Mouse (Mus musculus): Measurements from ENCODE around the gene C87436.

C87436 gene

DNA sequence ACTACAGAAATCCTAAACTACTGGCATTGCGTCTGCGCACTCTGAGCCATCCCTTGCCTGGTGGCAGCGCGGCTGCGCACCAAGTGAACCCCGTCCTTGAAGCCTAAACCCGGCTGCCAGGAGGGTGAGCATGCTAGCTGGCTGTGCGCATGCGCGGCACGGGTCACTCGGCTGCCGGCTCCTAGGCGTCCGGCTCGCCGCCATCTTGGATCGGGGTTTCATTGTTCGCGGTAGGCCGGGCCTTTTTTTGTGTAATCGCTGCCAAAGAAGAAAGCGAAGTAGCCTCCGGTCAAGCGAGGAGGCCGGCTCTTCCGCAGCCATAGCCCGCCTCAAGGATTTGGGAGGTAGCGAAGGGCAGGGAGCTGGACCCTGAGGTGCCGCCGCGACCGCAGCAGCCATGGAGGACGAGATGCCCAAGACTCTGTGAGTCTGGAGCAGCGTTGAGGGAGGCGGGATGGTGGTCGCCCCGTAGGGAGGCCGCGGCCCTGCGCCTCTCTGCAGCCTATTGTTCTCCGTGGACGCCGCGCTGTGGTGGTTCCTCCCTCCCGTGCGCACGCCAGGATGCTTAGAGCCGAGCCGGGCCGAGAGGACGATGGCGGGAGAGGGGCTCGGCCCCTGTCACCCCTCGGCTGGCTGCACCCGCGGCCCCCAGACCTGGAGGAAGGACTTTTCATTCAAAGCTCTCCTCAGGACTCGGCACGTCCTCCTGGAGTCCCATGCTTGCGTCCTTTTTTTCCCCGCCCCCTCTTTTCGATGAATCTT, 33.9 kb upstream of the C87436 start, which contains the start of gene Tia1:
TSS of gene Tia1 (plus strand) at position 120 of the 762 bp plus-strand sequence.
- CTCF ChIA-PET, result interaction anchor here in 2 of 4 experiments (1.1 to 1.3 kb wide), 2 partner anchors 13 to 39 kb away, joined by 3 to 7 read pairs; partner anchors contain the start of gene Fam136a (in 1 of the 2)
- POLR2A ChIA-PET, result interaction anchor here (0.5 to 3.5 kb wide), 49 partner anchors 8 to 952 kb away, joined by 3 to 36 read pairs (median 4); partner anchors contain the start of genes Snrpg (in 3 of the 4), C87436 (in 2 of the 4), Fam136a (in 2 of the 4) and Pcyox1 (in 2 of the 4)

DNA sequence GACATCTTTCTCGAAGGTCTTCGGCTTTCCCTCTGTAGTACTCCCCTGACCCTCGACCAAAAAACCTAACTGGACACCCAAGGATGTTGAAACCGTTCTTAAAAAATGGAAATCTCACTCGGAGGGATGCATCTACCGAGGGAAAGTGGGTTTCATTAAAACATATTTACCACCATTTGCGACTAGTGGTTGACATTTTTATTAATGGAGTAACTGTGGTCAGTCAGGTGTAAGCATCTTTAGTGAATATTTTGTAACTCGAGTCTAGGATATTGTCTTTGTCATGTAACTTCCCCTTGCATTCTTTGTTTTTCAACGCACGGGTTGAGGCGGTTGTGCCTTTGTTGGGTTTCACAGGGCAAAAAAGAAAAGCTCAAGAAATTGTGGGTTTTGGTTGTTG, 33.2 kb upstream of the C87436 start:
- CTCF ChIA-PET, result interaction anchor here in 3 of 4 experiments (0.6 to 1.3 kb wide), 3 partner anchors 14 to 33 kb away, joined by 3 to 5 read pairs (median 3); no protein-coding TSS in a partner anchor
- POLR2A ChIA-PET, result interaction anchor here in 3 of 4 experiments (0.5 to 3.5 kb wide), 34 partner anchors 9 to 637 kb away, joined by 3 to 36 read pairs (median 4); partner anchors contain the start of genes C87436 (in 2 of the 3), Fam136a (in 2 of the 3), Pcyox1 (in 2 of the 3) and Snrpg (in 2 of the 3)

DNA sequence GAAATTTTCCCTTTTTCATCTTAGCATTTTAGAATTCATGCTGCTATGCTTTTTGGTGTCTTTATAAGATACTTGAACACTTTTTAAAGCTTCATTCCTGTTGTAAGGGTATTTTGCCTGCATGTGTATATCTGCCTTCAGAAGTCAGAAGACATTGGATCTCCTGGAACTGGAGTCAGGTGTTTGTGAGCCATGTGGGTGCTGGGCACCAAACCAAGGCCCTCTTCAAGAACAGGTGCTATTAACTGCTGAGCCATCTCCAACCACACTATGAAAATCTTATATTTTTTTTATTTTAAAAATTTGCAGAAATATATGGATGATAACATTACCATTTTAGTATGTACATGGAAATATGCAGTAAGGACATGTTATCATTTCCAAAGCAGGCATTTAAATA, 31.9 kb upstream of the C87436 start:
- CTCF ChIA-PET, result no interaction called here
- POLR2A ChIA-PET, result interaction anchor here in 2 of 4 experiments (0.7 to 3.5 kb wide), 9 partner anchors 10 to 444 kb away, joined by 3 to 36 read pairs (median 3); partner anchors contain the start of gene Snrpg (in 1 of the 2)

DNA sequence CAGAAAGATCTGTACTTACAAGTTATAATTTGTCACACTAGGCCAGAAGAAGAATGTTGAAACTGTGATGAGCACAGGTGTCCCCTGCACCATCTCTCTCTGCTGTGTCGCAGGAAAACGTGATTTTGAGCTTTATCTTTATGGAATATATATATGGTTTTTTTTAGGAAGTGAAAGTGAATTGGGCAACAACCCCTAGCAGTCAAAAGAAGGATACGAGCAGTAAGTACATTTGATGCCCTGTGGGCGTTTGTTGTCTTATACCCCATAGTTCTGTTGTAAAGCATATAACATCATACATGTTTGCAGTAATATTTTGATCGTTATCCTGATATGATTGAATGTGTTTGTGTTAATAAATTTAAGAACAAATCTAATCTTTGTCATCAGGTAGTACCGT, 19.5 kb upstream of the C87436 start:
- CTCF ChIA-PET, result interaction anchor here in 1 of 4 experiments (0.6 kb wide), 1 partner anchor 532 kb away, joined by 3 read pairs; no protein-coding TSS in a partner anchor
- POLR2A ChIA-PET, result interaction anchor here in 3 of 4 experiments (0.5 to 2.3 kb wide), 6 partner anchors 12 to 78 kb away, joined by 3 to 8 read pairs (median 3); partner anchors contain the start of genes Pcyox1 (in 1 of the 3) and Tia1 (in 1 of the 3)

DNA sequence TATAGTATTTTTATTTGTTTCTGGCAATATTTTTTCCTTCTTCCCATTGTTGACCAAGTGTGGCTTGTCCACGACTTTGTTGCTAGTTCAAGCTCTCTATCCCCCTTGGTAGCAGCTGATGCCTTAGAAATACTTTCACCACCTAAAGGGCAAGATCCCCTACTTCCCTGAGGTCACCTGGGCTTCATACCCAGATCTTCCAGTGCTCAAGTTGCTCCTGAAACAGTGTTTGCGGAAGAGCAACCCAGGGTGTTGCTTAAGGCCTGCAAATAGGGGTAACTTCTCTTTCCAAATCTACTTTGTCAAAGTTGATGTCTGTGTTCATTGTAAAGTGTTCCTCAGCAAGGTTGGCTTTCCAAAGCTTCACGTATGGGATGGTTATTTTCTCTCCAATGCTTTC, 18.9 kb upstream of the C87436 start:
- ChIA-PET POLR2A (interaction anchor here in 2 of 4 experiments (0.5 to 2.3 kb wide), 4 partner anchors 14 to 53 kb away, joined by 3 to 8 read pairs (median 4); partner anchors contain the start of gene Tia1 (in 1 of the 2)), CTCF (no interaction called here)

DNA sequence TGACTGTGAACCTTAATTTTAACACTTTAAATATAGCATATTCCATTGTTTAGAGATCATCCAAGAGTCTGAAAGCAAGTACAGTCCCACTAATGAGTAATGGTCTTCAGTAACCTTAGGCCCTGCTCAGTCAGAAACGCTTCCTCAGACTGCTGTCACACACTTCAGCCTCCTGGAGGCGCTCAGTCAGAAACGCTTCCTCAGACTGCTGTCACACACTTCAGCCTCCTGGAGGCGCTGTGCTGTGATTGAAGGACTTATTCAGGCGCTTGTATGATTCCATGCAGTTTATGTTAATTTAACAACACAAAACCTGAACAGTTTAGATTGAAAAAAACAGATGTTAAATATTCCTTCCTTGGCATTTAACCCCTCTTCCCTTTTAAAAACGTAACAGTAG, 17.7 kb upstream of the C87436 start:
- POLR2A ChIA-PET, result interaction anchor here in 1 of 4 experiments (1.2 to 1.8 kb wide), 2 partner anchors 13 to 19 kb away, joined by 3 to 5 read pairs; no protein-coding TSS in a partner anchor
- CTCF ChIA-PET, result interaction anchor here in 2 of 4 experiments (0.7 to 1.3 kb wide), 2 partner anchors 18 to 1712 kb away, joined by 4 to 5 read pairs; no protein-coding TSS in a partner anchor

DNA sequence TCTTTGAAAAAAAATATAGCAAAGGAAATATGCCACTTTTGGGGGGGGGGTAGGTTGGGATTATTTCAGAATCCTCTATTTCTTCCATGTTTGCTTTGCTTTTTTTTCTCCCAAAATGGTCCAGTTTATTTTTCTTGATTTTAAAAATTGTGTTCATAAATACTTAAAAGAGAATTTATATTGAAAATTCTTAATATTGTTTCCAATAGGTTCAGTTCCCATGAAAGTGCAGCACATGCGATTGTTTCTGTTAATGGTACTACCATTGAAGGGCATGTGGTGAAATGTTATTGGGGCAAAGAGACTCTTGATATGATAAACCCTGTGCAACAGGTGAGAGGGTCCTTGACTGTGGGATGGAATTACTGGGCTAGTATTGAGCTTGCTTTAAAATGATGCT, 11.8 kb upstream of the C87436 start, which contains the start of gene Gm44790:
TSS of gene Gm44790 (plus strand) at position 301 of the 400 bp plus-strand sequence.
- CTCF ChIA-PET, result interaction anchor here in 2 of 4 experiments (0.6 to 1.0 kb wide), 2 partner anchors 17 to 174 kb away, joined by 3 to 5 read pairs; no protein-coding TSS in a partner anchor
- POLR2A ChIA-PET, result interaction anchor here in 3 of 4 experiments (0.5 to 1.5 kb wide), 5 partner anchors 9 to 46 kb away, joined by 3 to 4 read pairs (median 3); partner anchors contain the start of gene Tia1 (in 1 of the 3)

DNA sequence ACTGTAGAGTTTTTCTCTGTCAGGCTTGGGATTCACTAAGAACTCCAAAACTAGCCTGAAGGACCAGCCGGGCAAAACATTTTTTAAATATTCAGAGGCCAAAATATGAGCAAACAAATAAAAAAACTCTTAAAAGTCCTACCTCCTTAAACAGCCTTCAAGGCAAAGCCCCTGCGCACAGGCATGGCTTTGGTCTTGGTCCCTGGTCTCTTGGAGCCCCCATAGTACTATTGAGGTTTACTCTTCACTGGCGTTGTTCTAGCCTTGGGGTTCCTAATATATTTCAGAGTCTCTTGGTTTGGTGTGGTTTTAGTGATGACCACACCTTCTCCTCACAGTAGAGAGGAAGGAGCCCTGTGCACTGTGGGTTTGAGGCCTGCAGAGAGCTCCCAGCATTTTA, 6.6 kb upstream of the C87436 start:
- ChIA-PET CTCF (no interaction called here), POLR2A (interaction anchor here in 1 of 4 experiments (0.5 to 1.0 kb wide), 3 partner anchors 27 to 138 kb away, joined by 3 read pairs; no protein-coding TSS in a partner anchor)

DNA sequence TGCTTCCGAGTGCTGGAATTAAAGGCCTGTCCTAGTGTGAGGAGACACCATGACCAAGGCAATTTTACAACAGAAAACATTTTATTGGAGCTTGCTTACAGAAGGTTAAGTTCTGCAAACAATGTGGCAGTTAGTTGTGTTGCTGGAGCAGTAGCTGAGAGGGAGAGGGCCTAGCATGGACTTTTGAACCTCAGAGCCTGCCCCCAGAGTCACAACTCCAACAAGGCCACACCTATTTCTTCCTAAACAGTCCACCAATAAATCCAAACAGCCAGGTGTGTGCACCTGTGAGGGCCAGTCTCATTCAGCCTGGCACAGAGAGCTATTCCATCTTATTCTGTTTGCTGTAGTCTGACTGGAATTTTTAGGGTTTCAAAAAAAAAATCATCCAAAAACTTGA, 4.5 kb upstream of the C87436 start:
- ChIA-PET CTCF (no interaction called here), POLR2A (interaction anchor here in 1 of 4 experiments (1.0 to 1.5 kb wide), 4 partner anchors 13 to 60 kb away, joined by 3 read pairs; no protein-coding TSS in a partner anchor)

DNA sequence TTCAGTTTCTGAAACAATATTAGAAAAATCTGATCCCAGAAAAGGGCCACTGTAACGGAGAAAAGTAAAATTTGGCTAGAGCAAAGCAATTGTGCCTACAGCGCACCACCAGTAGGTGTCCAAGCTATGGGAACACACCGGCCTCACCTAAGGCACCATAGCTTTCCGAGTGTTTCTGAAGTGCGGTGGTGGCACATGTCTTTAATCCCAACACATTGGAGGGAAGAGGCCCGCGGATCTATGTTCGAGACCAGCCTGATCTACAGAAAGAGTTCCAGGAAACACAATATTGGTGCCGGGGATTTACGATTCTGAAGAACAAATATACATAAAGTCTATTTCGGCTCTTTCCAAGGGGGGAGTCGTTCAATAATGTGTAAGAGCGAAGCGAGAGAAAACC, 463 bp upstream of the C87436 start:
- POLR2A ChIA-PET, result interaction anchor here (0.6 to 8.3 kb wide), 52 partner anchors 12 to 605 kb away, joined by 3 to 116 read pairs (median 5); partner anchors contain the start of genes Snrpg (in 2 of the 4), Fam136a (in 1 of the 4), Gfpt1 (in 1 of the 4) and Pcyox1 (in 1 of the 4)
- CTCF ChIA-PET, result interaction anchor here (0.7 to 1.7 kb wide), 12 partner anchors 12 to 428 kb away, joined by 3 to 11 read pairs (median 4); partner anchors contain the start of gene Fam136a (in 1 of the 4)

DNA sequence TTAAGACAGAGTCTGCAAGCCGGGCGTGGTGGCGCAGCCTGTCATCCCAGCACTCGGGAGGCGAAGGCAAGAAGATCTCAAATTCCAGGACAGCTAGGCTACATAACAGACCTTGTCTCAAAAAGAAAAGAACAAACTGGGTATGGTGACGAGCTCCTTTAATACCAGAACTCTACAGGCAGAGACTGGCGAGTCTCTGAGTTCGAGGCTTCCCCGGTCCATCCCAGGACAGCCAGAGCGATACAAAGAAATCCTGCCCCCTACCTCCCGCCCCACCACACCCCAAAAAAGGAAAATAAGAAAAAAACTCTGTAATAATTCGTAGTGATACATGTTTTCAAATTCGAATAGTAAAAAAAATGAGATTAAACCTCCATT, 934 bp downstream of the C87436 start:
- ChIA-PET CTCF (interaction anchor here in 3 of 4 experiments (0.6 to 1.9 kb wide), 16 partner anchors 9 to 431 kb away, joined by 3 to 11 read pairs (median 4); partner anchors contain the start of genes Fam136a (in 1 of the 3) and Snrpg (in 1 of the 3)), POLR2A (interaction anchor here (0.5 to 8.3 kb wide), 67 partner anchors 8 to 989 kb away, joined by 3 to 116 read pairs (median 5); partner anchors contain the start of genes Fam136a (in 3 of the 4), Snrpg (in 2 of the 4), Gfpt1 (in 1 of the 4) and Mxd1 (in 1 of the 4))

DNA sequence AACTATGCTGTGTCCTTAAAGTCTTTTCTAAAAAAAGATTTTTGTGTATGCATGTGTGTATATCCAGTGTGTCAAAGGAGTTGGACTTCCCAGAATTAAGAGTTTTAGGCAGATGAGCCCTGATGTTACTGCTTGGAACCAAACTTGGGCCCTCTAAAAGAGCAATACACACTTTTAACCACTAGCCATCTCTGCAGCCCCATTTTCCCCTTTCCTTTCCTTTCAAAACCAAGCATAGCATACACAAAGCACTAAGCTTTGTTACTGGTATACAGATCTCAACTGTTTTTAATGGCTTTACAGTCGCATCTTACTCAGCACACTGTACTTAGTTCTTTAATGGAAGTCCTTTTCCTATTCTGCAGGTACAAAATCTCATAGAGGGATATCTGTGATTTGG, 1.4 kb downstream of the C87436 start:
- CTCF ChIA-PET, result interaction anchor here in 2 of 4 experiments (0.7 to 1.9 kb wide), 8 partner anchors 18 to 160 kb away, joined by 3 to 11 read pairs (median 4); partner anchors contain the start of gene Snrpg (in 1 of the 2)
- POLR2A ChIA-PET, result interaction anchor here in 3 of 4 experiments (0.6 to 8.3 kb wide), 42 partner anchors 10 to 229 kb away, joined by 3 to 116 read pairs (median 5); partner anchors contain the start of genes Snrpg (in 2 of the 3), Fam136a (in 1 of the 3), Mxd1 (in 1 of the 3) and Tia1 (in 1 of the 3)

DNA sequence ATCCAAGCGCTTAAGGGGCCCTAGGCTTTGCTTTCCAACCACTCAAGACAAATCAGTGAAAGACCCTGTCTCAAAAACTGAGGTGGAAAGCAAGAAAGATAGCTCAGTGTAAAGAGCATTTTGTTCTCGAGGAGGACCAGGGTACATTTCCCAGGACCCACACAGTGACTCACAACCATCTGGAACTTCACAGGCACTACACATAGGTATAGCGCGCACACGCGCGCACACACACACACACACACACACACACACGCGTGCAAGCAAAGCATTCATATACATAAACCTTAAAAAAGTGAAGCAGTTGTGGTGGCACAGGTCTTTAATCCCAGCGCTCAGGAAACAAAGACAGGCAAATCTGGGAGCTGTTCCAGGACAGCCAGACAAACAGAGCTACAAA, 3.4 kb downstream of the C87436 start:
- ChIA-PET CTCF (interaction anchor here in 1 of 4 experiments (0.5 to 0.6 kb wide), 2 partner anchors 44 to 328 kb away, joined by 6 to 7 read pairs; no protein-coding TSS in a partner anchor), POLR2A (interaction anchor here (0.5 to 8.3 kb wide), 24 partner anchors 9 to 379 kb away, joined by 3 to 116 read pairs (median 4); partner anchors contain the start of genes Snrpg (in 2 of the 4) and Tia1 (in 1 of the 4))

DNA sequence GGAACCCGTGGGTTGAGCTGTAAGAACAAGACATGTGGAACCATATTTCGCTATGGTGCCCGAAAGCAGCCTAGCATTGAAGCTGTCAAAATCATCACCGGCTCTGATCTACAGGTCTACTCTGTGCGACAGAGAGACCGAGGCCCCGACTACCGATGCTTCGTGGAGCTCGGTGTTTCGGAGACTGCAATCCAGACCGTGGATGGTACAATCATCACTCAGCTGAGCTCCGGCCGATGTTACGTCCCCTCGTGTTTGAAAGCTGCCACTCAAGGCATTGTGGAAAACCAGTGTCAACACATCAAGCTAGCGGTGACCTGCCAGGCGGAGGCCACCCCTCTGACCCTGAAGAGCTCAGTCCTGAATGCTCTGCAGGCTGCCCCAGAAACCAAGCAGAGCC, 7.4 kb downstream of the C87436 start:
- CTCF ChIA-PET, result interaction anchor here in 2 of 4 experiments (0.7 to 1.0 kb wide), 3 partner anchors 63 to 169 kb away, joined by 3 read pairs; partner anchors contain the start of gene Fam136a (in 1 of the 2)
- POLR2A ChIA-PET, result interaction anchor here in 3 of 4 experiments (0.6 to 1.5 kb wide), 9 partner anchors 8 to 75 kb away, joined by 3 to 10 read pairs (median 4); partner anchors contain the start of gene Snrpg (in 1 of the 3)

DNA sequence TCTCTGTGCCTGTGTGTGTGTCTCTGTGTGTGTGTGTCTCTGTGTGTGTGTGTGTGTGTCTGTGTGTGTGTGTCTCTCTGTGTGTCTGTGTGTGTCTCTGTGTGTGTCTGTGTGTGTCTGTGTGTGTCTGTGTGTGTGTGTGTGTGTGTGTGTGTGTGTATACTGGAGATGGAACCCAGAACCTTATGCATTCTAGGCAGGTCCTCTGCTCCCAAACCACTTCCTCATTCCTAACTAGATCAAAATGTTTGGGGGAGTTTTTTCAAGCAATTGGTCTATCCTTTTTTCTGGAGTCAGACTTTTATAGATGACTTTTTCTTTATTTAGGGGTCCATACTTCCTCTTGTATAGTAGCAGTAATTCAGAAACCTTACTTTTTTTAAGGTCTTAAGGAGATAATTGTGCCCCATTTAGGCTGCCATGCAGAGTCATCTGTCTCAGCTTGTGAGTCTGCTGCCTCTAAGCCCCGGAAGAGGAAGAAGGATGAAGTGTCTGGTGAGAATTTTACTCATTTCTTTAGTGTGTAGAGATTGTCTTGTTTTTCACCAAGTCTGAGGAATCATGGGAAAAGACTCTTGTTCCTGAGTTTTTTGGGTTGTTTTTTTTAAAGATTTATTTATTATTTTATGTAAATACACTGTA, 8.9 kb downstream of the C87436 start:
- POLR2A ChIA-PET, result interaction anchor here (0.7 to 4.2 kb wide), 4 partner anchors 8 to 26 kb away, joined by 3 to 24 read pairs (median 3); partner anchors contain the start of gene C87436 (in 2 of the 4)

DNA sequence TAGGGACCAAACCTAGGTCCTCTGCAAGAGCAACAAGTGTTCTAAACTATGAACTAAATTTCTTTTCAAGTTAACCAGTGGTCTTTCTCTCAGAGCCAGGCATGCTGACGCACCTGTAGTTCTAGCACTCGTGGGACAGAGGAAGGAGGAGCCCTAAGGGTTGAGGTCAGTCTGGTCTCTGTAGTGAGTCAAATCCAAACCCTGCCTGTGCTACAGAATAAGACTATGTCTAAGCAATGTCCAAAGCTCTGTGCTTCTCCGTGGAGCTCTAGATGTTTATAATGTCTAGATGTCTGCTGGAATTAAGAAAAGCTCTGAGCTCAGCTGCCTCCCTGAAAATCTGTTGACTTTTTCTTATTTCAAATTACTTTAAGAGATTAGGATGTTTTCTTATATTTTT, 18.6 kb downstream of the C87436 start:
- ChIA-PET POLR2A (interaction anchor here in 3 of 4 experiments (0.9 to 9.7 kb wide), 11 partner anchors 9 to 91 kb away, joined by 3 to 78 read pairs (median 4); partner anchors contain the start of gene C87436 (in 2 of the 3)), CTCF (interaction anchor here in 2 of 4 experiments (0.6 to 1.3 kb wide), 2 partner anchors 18 to 772 kb away, joined by 3 to 5 read pairs; partner anchors contain the start of gene C87436 (in 1 of the 2))

More for the DNA sequence above, 8.9 kb downstream of the C87436 start:
- CTCF ChIA-PET, result interaction anchor here in 1 of 4 experiments (0.7 kb wide), 1 partner anchor 82 kb away, joined by 3 read pairs; no protein-coding TSS in a partner anchor

DNA sequence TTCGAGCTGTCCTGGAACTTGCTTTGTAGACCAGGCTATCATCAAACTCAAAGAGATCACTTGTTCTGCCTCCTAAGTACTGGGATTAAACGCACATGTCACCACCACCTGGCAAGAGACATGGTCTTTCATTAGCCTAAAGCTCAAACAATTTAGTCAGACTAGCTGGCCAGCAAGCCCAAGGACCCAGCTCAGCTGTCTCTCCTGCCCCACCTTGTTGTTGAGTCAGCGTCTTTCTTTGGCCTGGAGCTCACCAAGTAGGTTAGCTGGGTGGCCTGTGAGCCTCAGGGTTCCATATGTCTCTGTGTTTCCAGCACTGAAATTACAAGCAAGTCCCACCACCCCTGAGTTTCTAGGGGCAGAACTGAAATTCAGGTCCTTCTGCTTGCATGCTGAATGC, 24.9 kb downstream of the C87436 start:
- ChIA-PET POLR2A (interaction anchor here in 3 of 4 experiments (0.7 to 9.7 kb wide), 9 partner anchors 8 to 72 kb away, joined by 3 to 78 read pairs (median 3); partner anchors contain the start of gene C87436 (in 1 of the 3)), CTCF (interaction anchor here in 1 of 4 experiments (0.6 kb wide), 1 partner anchor 899 kb away, joined by 3 read pairs; no protein-coding TSS in a partner anchor)
